ENCODE assay signal across 8 mouse cellular contexts in genomic region chr15:32243824-32244223, GRCm38 (mm10). TPM values are rescaled to one million over a fixed set of nuclear protein-coding genes. Genes with fewer than 3 reads are reported as not detected.
A peak's percentile ranks its signal among the peaks of the same experiment; 100 is the strongest.
DNase-seq lines count a peak whose midpoint lies in the region; ATAC-seq and TF ChIP-seq lines count a peak whose summit lies in the region.

No protein-coding gene starts in this region.

- peak overlapping the region; percentile 67; the same call in 1 of the 2 replicates for H3K27ac ChIP-seq in layer of hippocampus, adult 2 months
- peak overlapping the region; percentile 86 for H3K27ac ChIP-seq in embryonic facial prominence, embryonic 14.5 days (replicated peaks; ENCODE audit: low read depth, low read length)
- peak overlapping the region; percentile 80 for H3K27ac ChIP-seq in intestine, embryonic 14.5 days (ENCODE audit: low read depth)

- peaks cover 19% of the 10 kb centered on the region; the same call in 1 of the 2 replicates for H3K4me1 ChIP-seq in embryonic facial prominence, embryonic 14.5 days (ENCODE audit: control insufficient read depth, insufficient read depth, low read length)
- H3K4me1 ChIP-seq in intestine, embryonic 14.5 days (replicated peaks; ENCODE audit: control insufficient read depth, insufficient read depth, low read length), result peaks cover 18% of the 10 kb centered on the region

- peaks cover 14% of the 10 kb centered on the region for H3K36me3 ChIP-seq in embryonic facial prominence, embryonic 14.5 days (ENCODE audit: control insufficient read depth, insufficient read depth, low read length)
- H3K36me3 ChIP-seq in intestine, embryonic 14.5 days (ENCODE audit: control insufficient read depth, insufficient read depth, low read length), result peaks cover 14% of the 10 kb centered on the region
- no peaks in the 10 kb centered on the region for H3K36me3 ChIP-seq in myocyte (ENCODE audit: control insufficient read depth, insufficient read depth)

- H3K4me2 ChIP-seq in embryonic facial prominence, embryonic 14.5 days (ENCODE audit: low read depth, low read length), result peak overlapping the region; percentile 91
- peak overlapping the region; percentile 89 for H3K4me2 ChIP-seq in intestine, embryonic 14.5 days (ENCODE audit: low read length)
- peak overlapping the region; percentile 68 for H3K4me2 ChIP-seq in myocyte (ENCODE audit: low read depth)

- ATAC-seq in embryonic facial prominence, embryonic 14.5 days (ENCODE audit: low read depth), result no peak
- ATAC-seq in intestine, embryonic 14.5 days (replicated peaks; ENCODE audit: low FRiP score, low TSS enrichment, low read depth), result no peak

- no peaks in the 10 kb centered on the region for H3K9me3 ChIP-seq in embryonic facial prominence, embryonic 14.5 days (ENCODE audit: control insufficient read depth, low read length)
- no peaks in the 10 kb centered on the region for H3K9me3 ChIP-seq in intestine, embryonic 14.5 days (ENCODE audit: control insufficient read depth, low read length)

- TF ChIP-seq POLR2A in myocyte (IDR thresholded peaks at IDR 0.05; ENCODE audit: insufficient read length, low read depth), result no peak

- DNase-seq in layer of hippocampus, adult 2 months (ENCODE audit: low spot score in 2 of 2), result no peak
- no peak for DNase-seq in layer of hippocampus, adult 8-10 months (ENCODE audit: low spot score in 2 of 2)
- no peak for DNase-seq in embryonic facial prominence, embryonic 14.5 days (ENCODE audit: low spot score)
- no peak for DNase-seq in intestine, embryonic 14.5 days (ENCODE audit: low spot score)
- no peak for DNase-seq in left cerebral cortex, postnatal 25 days (ENCODE audit: low spot score in 2 of 2)
- no peak for DNase-seq in layer of hippocampus, postnatal 36 days
- DNase-seq in frontal cortex, adult 2 months (ENCODE audit: extremely low spot score in 1 of 2, low spot score in 1 of 2), result no peak

- no peak for TF ChIP-seq CTCF in layer of hippocampus, adult 2 months (conservative IDR thresholded peaks at IDR 0.05)

- peak overlapping the region; percentile 78 for H3K4me3 ChIP-seq in layer of hippocampus, adult 2 months
- peak overlapping the region; percentile 74 for H3K4me3 ChIP-seq in embryonic facial prominence, embryonic 14.5 days (ENCODE audit: low read depth, low read length)
- H3K4me3 ChIP-seq in intestine, embryonic 14.5 days (ENCODE audit: low read depth, low read length), result peak overlapping the region; percentile 71
- H3K4me3 ChIP-seq in myocyte, result peak overlapping the region; percentile 67

- H3ac ChIP-seq in myocyte (ENCODE audit: control insufficient read depth, insufficient read length), result no peak overlapping the region

- H3K79me2 ChIP-seq in myocyte (ENCODE audit: control insufficient read depth, insufficient read depth), result peaks cover 15% of the 10 kb centered on the region

- WGBS in embryonic facial prominence, embryonic 14.5 days, result 36% methylated on average over 7 of the region's 7 CpGs
- 29% methylated on average over 7 of the region's 7 CpGs for WGBS in intestine, embryonic 14.5 days

- intact Hi-C loops in left cerebral cortex, postnatal 25 days (cut with DNase I), result loop anchor here (5.0 to 10.0 kb wide), 3 partner anchors 242 to 632 kb away; no protein-coding TSS in a partner anchor

- peak overlapping the region; percentile 78 for H3K9ac ChIP-seq in embryonic facial prominence, embryonic 14.5 days (ENCODE audit: low read depth, low read length)
- H3K9ac ChIP-seq in intestine, embryonic 14.5 days (ENCODE audit: low read length), result peak overlapping the region; percentile 73

- H3K27me3 ChIP-seq in embryonic facial prominence, embryonic 14.5 days (replicated peaks; ENCODE audit: control insufficient read depth, insufficient read depth, low read length), result no peaks in the 10 kb centered on the region
- no peaks in the 10 kb centered on the region for H3K27me3 ChIP-seq in intestine, embryonic 14.5 days (replicated peaks; ENCODE audit: control insufficient read depth, insufficient read depth, low read length)
- no peaks in the 10 kb centered on the region for H3K27me3 ChIP-seq in myocyte (ENCODE audit: control insufficient read depth, insufficient read depth, insufficient read length)

TF ChIP-seq in myocyte, 11 proteins besides CTCF, POLR2A, EP300 and RAD21:
- TF ChIP-seq MYOG (IDR thresholded peaks at IDR 0.05; ENCODE audit: control insufficient read depth in 1 of 3, insufficient read depth in 1 of 3, insufficient read length in 2 of 3, low read depth in 2 of 3) (no peak), CEBPB (IDR thresholded peaks at IDR 0.05; ENCODE audit: insufficient read depth, poor library complexity, severe bottlenecking) (no peak), USF1 (IDR thresholded peaks at IDR 0.05; ENCODE audit: low read depth) (no peak), E2F4 (IDR thresholded peaks at IDR 0.05; ENCODE audit: insufficient read depth) (no peak), MAX (IDR thresholded peaks at IDR 0.05; ENCODE audit: low read depth) (no peak), SRF (IDR thresholded peaks at IDR 0.05; ENCODE audit: control insufficient read depth, insufficient read length, low read depth) (no peak)

RNA-seq across cellular contexts. Expression of gene Sema5a, which starts 0.8 kb away (rescaled TPM):
- total RNA-seq in layer of hippocampus, adult 2 months (2021), result 10 to 100 TPM; 90.1 to 98.1 TPM
- total RNA-seq in layer of hippocampus, adult 8-10 months (2022), result 10 to 100 TPM; 61.4 to 71.1 (median 65.6) TPM
- 26.7 and 27.6 TPM in 2 replicates for polyA plus RNA-seq in embryonic facial prominence, embryonic 14.5 days (2014; fragmentation: Nextera tagmentation; extraction: Ambion mirVana)
- polyA plus RNA-seq in intestine, embryonic 14.5 days (2014; fragmentation: Nextera tagmentation; extraction: Ambion mirVana), result 24.8 and 24.9 TPM in 2 replicates
- 7.1 TPM for polyA plus RNA-seq in myocyte (2012; fragmentation: generic; extraction: Trizol)
- total RNA-seq in left cerebral cortex, postnatal 25 days (2021), result 10 to 100 TPM; 22.7 to 28.7 TPM
- 10 to 100 TPM; 84.9 to 94.2 TPM for total RNA-seq in layer of hippocampus, postnatal 36 days (2021)
- polyA plus RNA-seq in frontal cortex, adult 2 months (2012; rRNA removed), result 10.4 and 10.5 TPM in 2 replicates
